Mouse (Mus musculus): ENCODE data around the gene Pdk3.

Gene Pdk3

GRCm38 (mm10) chrX:93831561-93832336 lies at the start of gene Pdk3:
TSS of gene Pdk3 (minus strand) at chrX:93832201.
- peak; percentile 88 for DNase-seq

- DNase-seq, result no peak
Observed at GRCm38 (mm10) chrX:93877634-93878016, 45.6 kb upstream of the Pdk3 start.

- DNase-seq, result no peak
Observed at GRCm38 (mm10) chrX:93876981-93877633, 45.1 kb upstream of the Pdk3 start.

- DNase-seq, result no peak
Observed at GRCm38 (mm10) chrX:93863393-93863792, 31.4 kb upstream of the Pdk3 start.

GRCm38 (mm10) chrX:93862525-93863086 lies 30.6 kb upstream of the Pdk3 start:
- DNase-seq, result no peak

- DNase-seq, result peak; percentile 21
Observed at GRCm38 (mm10) chrX:93857756-93858155, 25.8 kb upstream of the Pdk3 start.

- DNase-seq, result peak; percentile 0
Observed at GRCm38 (mm10) chrX:93832337-93832884, 410 bp upstream of the Pdk3 start.

- DNase-seq, result no peak
Observed at GRCm38 (mm10) chrX:93825787-93826186, 6.2 kb downstream of the Pdk3 start.

GRCm38 (mm10) chrX:93808040-93808439 lies 24.0 kb downstream of the Pdk3 start:
- no peak for DNase-seq

GRCm38 (mm10) chrX:93793168-93793567 lies 38.8 kb downstream of the Pdk3 start:
- peak; percentile 10 for DNase-seq

- no peak for DNase-seq
Observed at GRCm38 (mm10) chrX:93789562-93789961, 42.4 kb downstream of the Pdk3 start.

GRCm38 (mm10) chrX:93760770-93761169 lies 71.2 kb downstream of the Pdk3 start:
- DNase-seq, result no peak

GRCm38 (mm10) chrX:93756867-93757455 lies 75.0 kb downstream of the Pdk3 start:
- no peak for DNase-seq

GRCm38 (mm10) chrX:93755210-93755842 lies 76.7 kb downstream of the Pdk3 start:
- DNase-seq, result no peak

- DNase-seq, result no peak
Observed at GRCm38 (mm10) chrX:93750566-93750965, 81.4 kb downstream of the Pdk3 start.

- DNase-seq, result no peak
Observed at GRCm38 (mm10) chrX:93749165-93749564, 82.8 kb downstream of the Pdk3 start.

GRCm38 (mm10) chrX:93732975-93733748 lies 98.8 kb downstream of the Pdk3 start:
- DNase-seq, result no peak

GRCm38 (mm10) chrX:93732407-93732806 lies 99.6 kb downstream of the Pdk3 start:
- DNase-seq, result no peak

GRCm38 (mm10) chrX:93730854-93731253 lies 101.1 kb downstream of the Pdk3 start:
- no peak for DNase-seq

GRCm38 (mm10) chrX:93729529-93729928 lies 102.5 kb downstream of the Pdk3 start:
- no peak for DNase-seq
